Mouse (Mus musculus) liver, embryonic 14.5 days (tissue): ENCODE data around the gene Fgfr2. TPM values are rescaled to one million over a fixed set of nuclear protein-coding genes. Genes with fewer than 3 reads are reported as not detected.

Experiments used
- ATAC-seq: fragments of 200-750 bp; cut with Nextera tagmentation; 2 replicates; pipeline ENCODE4 v1.8.0; 2017; ENCODE audit warnings: moderate number of reproducible peaks, mild to moderate bottlenecking, moderate library complexity; ENCODE audit not compliant: insufficient read depth
- DNase-seq, 3 experiments: peaks; one replicate each; pipeline ENCODE4 v3.0.0-alpha.2; 2012 to 2013; ENCODE audit warnings: low read depth in 3 of 3, low spot score in 3 of 3
- H3K27ac ChIP-seq: fragments of 300-500 bp; sonication (generic); 2 replicates; pipeline ENCODE4 v1.5.1; 2014; ENCODE audit warnings: moderate library complexity, mild to moderate bottlenecking, control low read depth, inconsistent platforms
- H3K27me3 ChIP-seq: fragments of 300-500 bp; sonication (generic); 2 replicates; pipeline ENCODE4 v1.6.1; 2014; ENCODE audit warnings: mild to moderate bottlenecking, low read length, moderate library complexity; ENCODE audit not compliant: control insufficient read depth, insufficient read depth
- H3K36me3 ChIP-seq: fragments of 300-500 bp; sonication (generic); replicated peaks from 2 replicates; pipeline ENCODE4 v1.6.1; 2014; ENCODE audit warnings: low read depth; ENCODE audit not compliant: control insufficient read depth, insufficient read depth
- H3K4me1 ChIP-seq, 2 experiments: fragments of 200-500 bp in 1 of 2; fragments of 300-500 bp in 1 of 2; sonication (generic) in 1 of 2; replicated peaks; 2 replicates each; pipeline ENCODE4 v1.6.1; 2012 to 2014; ENCODE audit warnings: antibody characterized with exemption in 1 of 2, inconsistent platforms in 1 of 2, low read length in 1 of 2; ENCODE audit not compliant: control insufficient read depth in 2 of 2, insufficient read depth in 2 of 2
- H3K4me2 ChIP-seq: fragments of 300-500 bp; sonication (generic); 2 replicates; pipeline ENCODE4 v1.6.1; 2014; ENCODE audit warnings: low read depth, mild to moderate bottlenecking, control low read depth, moderate library complexity
- H3K4me3 ChIP-seq, 2 experiments: fragments of 200-500 bp in 1 of 2; fragments of 300-500 bp in 1 of 2; sonication (generic) in 1 of 2; 2 replicates each; pipeline ENCODE4 v1.5.1; 2012 to 2014; ENCODE audit warnings: low read depth in 2 of 2, low read length in 2 of 2, mild to moderate bottlenecking in 2 of 2, control low read depth in 1 of 2, inconsistent platforms in 1 of 2, moderate library complexity in 1 of 2; ENCODE audit not compliant: insufficient read depth in 1 of 2
- H3K9ac ChIP-seq: fragments of 300-500 bp; sonication (generic); replicated peaks from 2 replicates; pipeline ENCODE4 v1.6.1; 2014; ENCODE audit warnings: mild to moderate bottlenecking, control low read depth, moderate library complexity
- H3K9me3 ChIP-seq: fragments of 300-500 bp; sonication (generic); 2 replicates; pipeline ENCODE4 v1.6.1; 2016; ENCODE audit warnings: low read length, mixed read lengths; ENCODE audit not compliant: control insufficient read depth
- CTCF ChIP-seq: IDR thresholded peaks from 2 replicates; pipeline ENCODE4 v1.5.1; 2016; ENCODE audit warnings: antibody characterized with exemption, low read depth, control low read depth
- EP300 ChIP-seq: IDR thresholded peaks from 2 replicates; pipeline ENCODE4 v1.6.1; 2016; ENCODE audit warnings: antibody characterized with exemption, low read depth
- WGBS: fragments of 180-500 bp; shearing (Covaris S2); extraction: QIAGEN DNeasy Blood & Tissue Kit; methylation state at CpG from one replicate; pipeline ENCODE4 v1.1.7; 2014; ENCODE audit not compliant: insufficient replicate concordance; 5-methylcytosine and 5-hydroxymethylcytosine counted together
- polyA plus RNA-seq, 2 experiments: library from polyadenylated mRNA; depleted of rRNA in 1 of 2; stranded (reverse) in 1 of 2; unstranded in 1 of 2; fragments of >200 nt; fragmentation: Nextera tagmentation in 1 of 2; extraction: Ambion mirVana in 1 of 2; gene quantifications; 2 replicates each; pipeline versions ENCODE4 v1.2.1 to v1.2.3; 2012 to 2014

Fgfr2 gene
- polyA plus RNA-seq, 2 experiments, result 7.9 to 8.8 TPM

- peaks cover 99% of the 10 kb centered on the region for H3K27me3 ChIP-seq
- H3K36me3 ChIP-seq, result no peaks in the 10 kb centered on the region
- H3K4me3 ChIP-seq, result no peak overlapping the region
- H3K4me1 ChIP-seq, result no peaks in the 10 kb centered on the region
- DNase-seq, result no peak
- H3K9me3 ChIP-seq, result no peaks in the 10 kb centered on the region
- 4% methylated on average over 42 of the region's 42 CpGs for WGBS
- H3K9ac ChIP-seq, result no peak overlapping the region
- H3K27ac ChIP-seq, result no peak overlapping the region
- no peak for ATAC-seq
- TF ChIP-seq CTCF (no peak), EP300 (no peak)
- H3K4me2 ChIP-seq, result no peak overlapping the region
Observed at GRCm38 (mm10) chr7:131551931-131552741, 1571.0 kb downstream of the Fgfr2 start.

GRCm38 (mm10) chr7:131551471-131551870, 1571.7 kb downstream of the Fgfr2 start:
- DNase-seq, result no peak
- no peaks in the 10 kb centered on the region for H3K9me3 ChIP-seq
- no peak overlapping the region for H3K9ac ChIP-seq
- ATAC-seq, result no peak
- H3K27ac ChIP-seq, result no peak overlapping the region
- no peaks in the 10 kb centered on the region for H3K4me1 ChIP-seq
- H3K27me3 ChIP-seq, result peaks cover 99% of the 10 kb centered on the region
- no peaks in the 10 kb centered on the region for H3K36me3 ChIP-seq
- H3K4me3 ChIP-seq, result no peak overlapping the region
- under 1% methylated on average over 4 of the region's 4 CpGs for WGBS
- no peak for TF ChIP-seq CTCF
- TF ChIP-seq EP300, result no peak
- no peak overlapping the region for H3K4me2 ChIP-seq

- no peak for TF ChIP-seq EP300
- TF ChIP-seq CTCF, result no peak
- no peak for ATAC-seq
- 1% methylated on average over 3 of the region's 3 CpGs for WGBS
Observed at GRCm38 (mm10) chr7:131548473-131548872, 1574.7 kb downstream of the Fgfr2 start, which contains the start of gene Hmx2. Gene Hmx2 (plus strand): TSS chr7:131548773.

GRCm38 (mm10) chr7:131547481-131547880, 1575.7 kb downstream of the Fgfr2 start:
- H3K9ac ChIP-seq, result no peak overlapping the region
- DNase-seq (no peak), ATAC-seq (no peak)
- H3K4me1 ChIP-seq, result no peaks in the 10 kb centered on the region
- no peak overlapping the region for H3K4me3 ChIP-seq
- H3K27me3 ChIP-seq, result peaks cover 99% of the 10 kb centered on the region
- no peak overlapping the region for H3K27ac ChIP-seq
- no peaks in the 10 kb centered on the region for H3K9me3 ChIP-seq
- no peak overlapping the region for H3K4me2 ChIP-seq
- no peak for TF ChIP-seq EP300
- no peak for TF ChIP-seq CTCF
- H3K36me3 ChIP-seq, result no peaks in the 10 kb centered on the region
- 3% methylated on average over 5 of the region's 5 CpGs for WGBS

More at GRCm38 (mm10) chr7:131548473-131548872, 1574.7 kb downstream of the Fgfr2 start, which contains the start of gene Hmx2:
- no peak for DNase-seq
- Histone ChIP-seq H3K9me3 (no peaks in the 10 kb centered on the region), H3K4me2 (no peak within 1 kb of the TSS), H3K27ac (no peak within 1 kb of the TSS), H3K9ac (no peak within 1 kb of the TSS), H3K27me3 (peaks cover 99% of the 10 kb centered on the region), H3K4me1 (no peaks in the 10 kb centered on the region), H3K4me3 (no peak within 1 kb of the TSS), H3K36me3 (no peaks in the 10 kb centered on the region)

- Histone ChIP-seq H3K36me3 (no peaks in the 10 kb centered on the region), H3K27ac (no peak overlapping the region), H3K4me3 (no peak overlapping the region), H3K4me2 (no peak overlapping the region), H3K4me1 (no peaks in the 10 kb centered on the region), H3K27me3 (peaks cover 99% of the 10 kb centered on the region), H3K9me3 (no peaks in the 10 kb centered on the region), H3K9ac (no peak overlapping the region)
- TF ChIP-seq CTCF (no peak), EP300 (no peak)
- WGBS, result 5% methylated on average over 2 of the region's 2 CpGs
- ATAC-seq (no peak), DNase-seq (no peak)
Observed at GRCm38 (mm10) chr7:131546423-131546822, 1576.7 kb downstream of the Fgfr2 start.
